Mouse (Mus musculus): ENCODE results near the gene Efcab7.

Efcab7 gene

GRCm38 (mm10) chr4:99829094-99830073 is at the start of gene Efcab7:
Efcab7 (plus strand) TSS chr4:99829198.
- peak; percentile 88 for DNase-seq

GRCm38 (mm10) chr4:99792365-99792764 is 36.6 kb upstream of the Efcab7 start:
- DNase-seq, result no peak

GRCm38 (mm10) chr4:99816697-99817460 is 12.1 kb upstream of the Efcab7 start:
- DNase-seq, result no peak

- no peak for DNase-seq
Observed at GRCm38 (mm10) chr4:99828337-99828736, 661 bp upstream of the Efcab7 start.

- no peak for DNase-seq
Observed at GRCm38 (mm10) chr4:99828739-99829093, 282 bp upstream of the Efcab7 start.

GRCm38 (mm10) chr4:99881882-99882281 is 52.9 kb downstream of the Efcab7 start:
- no peak for DNase-seq

- no peak for DNase-seq
Observed at GRCm38 (mm10) chr4:99882405-99882804, 53.4 kb downstream of the Efcab7 start.

GRCm38 (mm10) chr4:99913894-99914451 is 85.0 kb downstream of the Efcab7 start:
- DNase-seq, result no peak

GRCm38 (mm10) chr4:99926380-99926779 is 97.4 kb downstream of the Efcab7 start:
- DNase-seq, result no peak

- DNase-seq, result no peak
Observed at GRCm38 (mm10) chr4:99928521-99928920, 99.5 kb downstream of the Efcab7 start.

- peak; percentile 95 for DNase-seq
Observed at GRCm38 (mm10) chr4:99929149-99929612, 100.2 kb downstream of the Efcab7 start, which contains the start of gene Pgm1. Pgm1 (plus strand) TSS chr4:99929414.

- DNase-seq, result peak; percentile 85
Observed at GRCm38 (mm10) chr4:99929613-99930517, 100.9 kb downstream of the Efcab7 start, which contains the start of gene Itgb3bp. Itgb3bp (minus strand) TSS chr4:99929813.

- no peak for DNase-seq
Observed at GRCm38 (mm10) chr4:99930518-99931239, 101.7 kb downstream of the Efcab7 start.

- no peak for DNase-seq
Observed at GRCm38 (mm10) chr4:99931240-99931580, 102.2 kb downstream of the Efcab7 start.

GRCm38 (mm10) chr4:99931807-99932206 is 102.8 kb downstream of the Efcab7 start:
- DNase-seq, result no peak

GRCm38 (mm10) chr4:99934859-99935258 is 105.9 kb downstream of the Efcab7 start:
- no peak for DNase-seq

- no peak for DNase-seq
Observed at GRCm38 (mm10) chr4:99936278-99936677, 107.3 kb downstream of the Efcab7 start.

- DNase-seq, result no peak
Observed at GRCm38 (mm10) chr4:99939711-99940505, 110.9 kb downstream of the Efcab7 start.

GRCm38 (mm10) chr4:99941655-99942414 is 112.8 kb downstream of the Efcab7 start:
- peak; percentile 23 for DNase-seq

- no peak for DNase-seq
Observed at GRCm38 (mm10) chr4:99944606-99945005, 115.6 kb downstream of the Efcab7 start.

Measured in kidney, adult 18-20 months (tissue).